Mouse (Mus musculus): ENCODE measurements at regions not wholly inside any gene's neighbourhood (a gene's known extent, or its start where the extent isn't known, plus 50 kb on each side); places are given as distances from the start of the nearest gene placed in this dataset.

DNA sequence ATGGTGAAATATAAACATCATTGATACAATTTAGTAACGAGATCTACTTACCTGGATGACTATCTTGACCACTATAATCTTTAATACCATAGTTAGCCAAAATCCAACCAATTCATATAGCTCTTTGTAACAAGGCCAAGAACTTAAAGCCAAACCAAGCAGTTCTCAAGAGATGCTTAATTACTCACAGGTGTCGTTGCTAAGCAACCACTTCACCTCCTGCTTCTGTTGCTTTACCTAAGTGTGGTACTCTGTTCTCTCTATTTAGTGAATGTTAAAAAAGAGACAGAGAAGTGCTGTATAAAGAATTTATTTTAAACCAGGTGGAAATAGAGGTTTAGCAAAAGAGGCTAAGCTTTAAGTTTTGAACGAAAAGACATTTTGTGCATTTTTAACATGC, 402.7 kb downstream of the Zfp804a start:
- Histone ChIP-seq H3K27ac (ENCODE audit: low read depth, low read length) (peak overlapping the region; percentile 26; the same call in 1 of the 2 replicates), H3K4me3 (ENCODE audit: low read depth, low read length) (no peak overlapping the region), H3K36me3 (ENCODE audit: insufficient read depth, low read length) (no peaks in the 10 kb centered on the region), H3K4me2 (ENCODE audit: low read depth, low read length, poor library complexity, severe bottlenecking) (no peak overlapping the region), H3K9me3 (ENCODE audit: low read length) (no peaks in the 10 kb centered on the region), H3K27me3 (ENCODE audit: insufficient read depth, low read length) (no peaks in the 10 kb centered on the region), H3K4me1 (ENCODE audit: insufficient read depth, low read length) (no peaks in the 10 kb centered on the region; the same call in 1 of the 2 replicates), H3K9ac (replicated peaks; ENCODE audit: low read length, poor library complexity, severe bottlenecking) (no peak overlapping the region)
- DNase-seq (ENCODE audit: low spot score) (peak; percentile 65), ATAC-seq (ENCODE audit: low FRiP score) (no peak)
- WGBS, result 78% methylated on average over 3 of the region's 3 CpGs
- TF ChIP-seq CTCF (IDR thresholded peaks at IDR 0.05), result no peak

All from midbrain, postnatal 0 days (tissue).